In the genomic region with DNA sequence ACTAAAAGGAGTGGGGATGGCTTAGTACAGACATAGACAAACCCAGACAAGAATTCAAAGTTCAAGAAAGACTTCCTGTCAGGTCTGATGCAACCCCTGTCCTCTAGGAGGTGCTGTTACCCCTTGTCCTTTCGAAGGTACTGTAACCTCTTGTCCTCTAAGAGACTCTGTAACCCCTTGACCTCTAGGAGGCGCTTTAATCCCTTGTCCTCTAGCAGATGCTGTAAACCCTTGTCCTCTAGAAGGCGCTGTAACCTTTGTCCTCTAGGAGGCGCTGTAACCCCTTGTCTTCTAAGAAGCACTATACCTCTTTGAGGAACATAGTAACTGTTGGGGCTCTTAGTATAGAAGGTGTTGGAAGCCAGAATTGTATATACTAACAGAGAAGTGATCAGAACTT, we compare ENCODE assay signal across 7 mouse cellular contexts. TPM values are rescaled to one million over a fixed set of nuclear protein-coding genes. Genes with fewer than 3 reads are reported as not detected.
DNase-seq lines count a peak whose midpoint lies in the region; ATAC-seq and TF ChIP-seq lines count a peak whose summit lies in the region.

No protein-coding gene starts in this region.

- H3K27ac ChIP-seq in kidney, postnatal 0 days, result no peak overlapping the region

- ATAC-seq in kidney, postnatal 0 days (replicated peaks; ENCODE audit: low FRiP score, low read depth), result peak; percentile 47; the same call in 1 of the 2 replicates

- peaks cover under 1% of the 10 kb centered on the region; the same call in 1 of the 2 replicates for H3K27me3 ChIP-seq in kidney, postnatal 0 days (ENCODE audit: insufficient read depth, low read length)

- H3K36me3 ChIP-seq in kidney, postnatal 0 days (ENCODE audit: insufficient read depth, low read length), result no peaks in the 10 kb centered on the region

- 51% methylated on average over 4 of the region's 4 CpGs for WGBS in kidney, postnatal 0 days

- no peaks in the 10 kb centered on the region for H3K9me3 ChIP-seq in kidney, postnatal 0 days (replicated peaks; ENCODE audit: low read length)

- peak; percentile 72 for TF ChIP-seq CTCF in kidney, postnatal 0 days (IDR thresholded peaks at IDR 0.05; ENCODE audit: low read depth)

- H3K9ac ChIP-seq in kidney, postnatal 0 days (ENCODE audit: low read depth, low read length), result no peak overlapping the region

- DNase-seq in kidney, postnatal 0 days (ENCODE audit: low spot score), result peak; percentile 61
- DNase-seq in kidney, adult 18-20 months, result no peak
- peak; percentile 23 for DNase-seq in Muller cell, postnatal 12 days (ENCODE audit: inconsistent ontology term)
- peak; percentile 49 to 51 for DNase-seq in cerebellum, adult 18-20 months
- peak; percentile 84 for DNase-seq in induced T-regulatory cell, adult 2 months (ENCODE audit: low read depth)
- peak; percentile 27 for DNase-seq in lung, postnatal 25 days (ENCODE audit: low spot score)
- peak; percentile 27 to 58 for DNase-seq in thymus, postnatal 10 days (ENCODE audit: low spot score in 2 of 2)

- H3K4me3 ChIP-seq in kidney, postnatal 0 days (replicated peaks; ENCODE audit: low read depth, low read length), result no peak overlapping the region

- H3K4me1 ChIP-seq in kidney, postnatal 0 days (replicated peaks; ENCODE audit: insufficient read depth, low read length), result peaks cover under 1% of the 10 kb centered on the region; the same call in 1 of the 2 replicates

- H3K4me2 ChIP-seq in kidney, postnatal 0 days (ENCODE audit: low read length), result no peak overlapping the region

RNA-seq across cellular contexts. Expression of gene Slc44a5, which starts 4.7 kb away (rescaled TPM):
- 0.29 and 0.39 TPM in 2 replicates for polyA plus RNA-seq in kidney, postnatal 0 days (2015; fragmentation: Nextera tagmentation; extraction: Ambion mirVana)

RNA-seq across cellular contexts. Expression of gene Acadm, which starts 24.1 kb away (rescaled TPM):
- polyA plus RNA-seq in kidney, postnatal 0 days (2015; fragmentation: Nextera tagmentation; extraction: Ambion mirVana), result 280 and 299 TPM in 2 replicates

RNA-seq across cellular contexts. Expression of gene Rabggtb, which starts 55.7 kb away (rescaled TPM):
- polyA plus RNA-seq in kidney, postnatal 0 days (2015; fragmentation: Nextera tagmentation; extraction: Ambion mirVana), result 54.6 and 55.0 TPM in 2 replicates
